Mouse (Mus musculus): ENCODE data around the gene AI597479.

The AI597479 gene

GRCm38 (mm10) chr1:43098031-43098984 lies at the start of gene AI597479, which contains the start of gene Tgfbrap1:
TSS of gene AI597479 (plus strand) at chr1:43098710.
TSS of gene Tgfbrap1 (minus strand) at chr1:43098637.
- peak; percentile 82 for DNase-seq (ENCODE audit: low read depth)

DNA sequence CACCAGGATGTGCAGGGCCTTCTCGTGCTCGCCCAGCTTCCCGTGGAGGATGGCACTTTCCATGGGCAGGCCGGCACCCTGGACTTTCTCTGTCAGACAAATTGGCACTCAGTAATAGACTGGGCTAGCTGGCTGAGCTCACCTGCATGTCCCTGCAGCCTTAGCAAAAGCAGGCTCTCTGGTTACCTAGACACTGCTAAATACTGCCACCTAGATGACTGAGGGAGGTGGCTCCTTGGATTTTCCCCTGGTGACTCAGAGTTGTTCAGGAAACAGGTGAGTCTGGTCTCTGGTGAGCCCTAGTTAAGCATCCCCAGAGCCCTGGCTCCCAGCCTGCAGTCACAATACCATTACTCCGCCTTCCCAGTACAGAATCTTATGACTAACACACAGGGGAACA lies 46.6 kb upstream of the AI597479 start:
- DNase-seq (ENCODE audit: low read depth): no peak

- DNase-seq (ENCODE audit: low read depth): peak; percentile 20
These were observed 32.7 kb upstream of the AI597479 start for GRCm38 (mm10) chr1:43065615-43066310.

DNA sequence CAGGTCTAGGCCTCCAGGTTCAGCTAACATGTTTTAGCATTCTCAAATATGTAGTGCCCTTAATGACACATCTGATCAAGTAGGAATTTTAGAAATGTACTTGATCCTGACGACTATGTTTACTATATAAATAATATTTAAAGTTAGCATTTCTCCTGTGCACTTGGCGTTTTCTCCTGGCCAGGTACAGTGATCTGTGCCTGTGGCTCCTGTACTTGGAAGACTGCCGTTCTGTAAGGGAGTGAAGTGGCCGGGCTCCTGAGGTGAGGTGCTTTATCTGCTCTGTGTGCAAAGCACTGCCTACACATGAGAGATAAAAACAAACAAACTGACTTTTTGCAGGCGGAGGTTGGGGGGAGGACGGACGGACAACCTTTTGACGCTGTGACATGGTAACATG lies 31.9 kb upstream of the AI597479 start:
- no peak for DNase-seq (ENCODE audit: low read depth)

DNA sequence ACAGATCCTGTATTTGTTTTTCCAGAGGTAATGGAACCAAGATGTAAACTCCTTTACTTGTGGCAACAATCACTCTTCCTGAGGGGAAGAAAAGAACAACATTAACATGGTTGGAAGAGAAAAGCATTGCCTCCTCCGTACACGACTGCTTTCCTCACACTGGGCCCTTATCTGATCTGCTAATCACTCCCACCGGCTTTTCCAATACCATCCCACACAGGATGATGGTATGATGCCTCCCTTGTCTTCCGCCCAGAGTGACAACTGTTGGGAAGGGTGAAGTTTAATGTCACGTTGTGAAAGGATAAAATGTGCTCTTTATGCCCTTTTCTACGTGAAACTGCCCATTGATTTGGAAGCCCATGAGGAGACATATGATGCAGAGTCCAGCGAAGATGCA lies 31.0 kb upstream of the AI597479 start:
- no peak for DNase-seq (ENCODE audit: low read depth)

- no peak for DNase-seq (ENCODE audit: low read depth)
These were observed 27.8 kb upstream of the AI597479 start for GRCm38 (mm10) chr1:43070726-43071125.

DNA sequence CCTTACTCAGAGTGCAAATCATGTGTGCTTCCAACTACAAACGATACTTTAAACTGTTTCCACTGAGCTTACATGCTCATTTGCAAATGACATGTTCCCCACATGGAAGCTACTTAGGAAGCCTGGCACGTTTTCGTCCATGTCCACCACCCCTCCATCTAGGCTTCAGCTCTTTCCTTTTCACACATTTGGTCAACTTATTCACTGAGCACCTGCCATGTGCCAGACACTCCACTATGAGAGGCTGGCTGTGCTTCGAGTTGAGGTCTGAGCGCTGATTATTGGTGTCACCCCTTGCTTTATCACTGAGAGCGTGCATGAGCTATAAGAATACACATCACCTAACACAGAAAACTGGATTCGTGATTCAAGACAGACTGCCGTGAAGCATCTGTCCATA lies 26.5 kb upstream of the AI597479 start:
- no peak for DNase-seq (ENCODE audit: low read depth)

DNA sequence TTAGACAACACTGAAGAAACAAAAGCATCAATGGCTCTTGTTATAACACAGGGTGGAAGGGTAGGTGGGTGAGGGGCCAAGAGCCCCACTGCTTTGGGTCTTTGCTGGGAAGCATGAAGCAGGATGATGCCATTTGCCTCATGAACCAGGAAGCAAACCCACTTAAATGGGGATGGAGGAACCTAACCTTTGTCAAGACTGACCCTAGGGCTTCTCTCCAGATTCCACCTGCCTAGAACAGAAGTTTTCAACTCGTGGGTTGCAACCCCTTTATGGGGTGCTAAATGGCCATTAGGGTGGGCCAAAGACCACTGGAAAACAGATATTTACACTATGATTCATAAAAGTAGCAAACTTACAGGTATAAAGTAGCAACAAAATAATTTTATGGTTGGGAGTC lies 25.9 kb upstream of the AI597479 start:
- DNase-seq (ENCODE audit: low read depth): no peak

- DNase-seq (ENCODE audit: low read depth): no peak
These were observed 23.7 kb upstream of the AI597479 start for GRCm38 (mm10) chr1:43074791-43075190.

DNA sequence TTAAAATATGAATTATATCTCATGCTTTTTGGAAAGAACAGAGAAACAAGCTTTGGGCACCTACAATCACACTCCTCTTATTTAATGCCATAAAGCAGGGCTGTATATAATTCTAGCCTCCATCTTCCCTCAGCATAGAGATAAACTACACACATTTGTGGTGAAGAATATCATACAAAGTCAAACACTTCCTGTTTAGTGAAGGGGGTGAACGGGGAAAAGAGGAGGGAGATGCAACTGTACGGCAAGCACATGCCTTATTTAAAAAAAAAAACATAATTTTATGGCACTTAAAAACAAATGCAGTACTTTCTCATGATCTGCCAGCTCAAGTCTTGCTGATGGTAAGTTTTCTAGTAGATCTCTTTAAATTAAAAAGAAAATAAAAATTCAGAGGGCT lies 20.4 kb upstream of the AI597479 start:
- DNase-seq (ENCODE audit: low read depth): no peak

DNA sequence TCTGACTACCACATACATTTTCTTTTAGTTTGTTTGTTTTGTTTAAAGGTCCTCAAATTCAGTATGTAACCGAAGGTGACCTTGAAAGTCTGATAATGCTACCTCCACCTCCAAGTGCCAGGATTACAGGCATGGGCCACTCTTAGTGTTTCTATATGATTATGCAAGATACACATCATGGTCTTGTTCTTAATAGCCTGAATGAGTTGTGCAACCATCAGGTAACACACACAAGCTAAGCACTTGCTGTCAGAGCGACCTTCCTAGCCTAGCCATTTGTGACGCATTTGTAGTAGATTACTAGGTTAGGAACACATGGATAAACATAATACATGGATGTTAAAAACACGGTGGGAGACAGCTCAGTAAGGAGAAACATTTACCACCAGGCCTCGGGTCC lies 15.6 kb upstream of the AI597479 start:
- no peak for DNase-seq (ENCODE audit: low read depth)

DNA sequence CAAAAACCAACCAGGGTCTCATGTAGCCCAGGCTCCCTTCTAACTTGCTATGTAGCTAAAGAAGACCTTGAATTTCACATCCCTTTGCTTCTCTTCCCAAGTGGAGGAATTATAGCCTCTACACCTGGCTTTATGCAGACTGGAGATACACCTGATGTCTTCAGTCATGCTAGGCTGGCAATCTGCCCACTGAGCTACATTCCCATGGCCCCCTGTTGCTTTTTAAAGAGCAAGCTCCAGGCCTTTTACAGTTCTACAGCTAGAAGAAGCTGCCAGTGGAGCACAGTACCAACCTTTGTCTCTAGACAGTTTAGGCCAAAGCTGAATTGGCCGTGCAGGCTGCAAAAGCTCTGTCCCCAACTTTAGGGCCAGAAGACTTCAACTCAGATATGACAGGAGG lies 8.1 kb upstream of the AI597479 start:
- DNase-seq (ENCODE audit: low read depth): no peak

DNA sequence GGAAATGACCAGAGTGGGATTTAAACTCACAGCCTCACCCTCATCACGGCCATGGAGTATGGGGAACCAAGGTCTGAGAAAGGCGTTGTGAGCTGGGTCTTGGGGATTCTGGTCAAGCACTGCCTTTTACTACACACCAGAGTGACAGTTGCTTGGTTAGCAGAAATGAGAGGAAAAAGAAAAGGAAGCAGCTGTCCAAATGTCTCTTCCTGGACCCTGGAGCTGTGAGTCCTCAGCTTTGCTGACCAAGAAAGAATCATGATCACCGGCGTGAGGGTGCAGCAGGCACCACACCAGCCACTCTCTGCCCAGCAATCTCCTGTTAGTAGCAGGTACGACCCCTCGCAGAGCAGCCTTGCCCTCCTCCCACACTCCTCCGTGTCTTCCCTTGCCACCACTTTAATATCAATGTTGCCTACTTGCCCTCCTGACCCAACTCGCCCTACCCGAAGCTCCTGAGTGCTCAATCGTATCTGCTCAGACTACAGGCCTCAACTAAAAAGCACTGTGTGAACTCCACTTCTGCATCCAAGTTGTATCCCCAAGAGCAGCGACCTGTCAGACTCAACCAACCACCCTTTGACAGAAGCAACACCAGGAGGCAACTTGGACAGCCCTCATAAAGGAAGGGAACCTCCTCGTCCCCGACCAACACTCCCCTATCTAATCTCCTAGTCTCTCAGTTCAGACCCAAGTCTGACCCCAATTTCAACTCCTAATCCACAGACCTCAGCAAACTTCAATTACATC lies 7.0 kb upstream of the AI597479 start:
- no peak for DNase-seq (ENCODE audit: low read depth)

DNA sequence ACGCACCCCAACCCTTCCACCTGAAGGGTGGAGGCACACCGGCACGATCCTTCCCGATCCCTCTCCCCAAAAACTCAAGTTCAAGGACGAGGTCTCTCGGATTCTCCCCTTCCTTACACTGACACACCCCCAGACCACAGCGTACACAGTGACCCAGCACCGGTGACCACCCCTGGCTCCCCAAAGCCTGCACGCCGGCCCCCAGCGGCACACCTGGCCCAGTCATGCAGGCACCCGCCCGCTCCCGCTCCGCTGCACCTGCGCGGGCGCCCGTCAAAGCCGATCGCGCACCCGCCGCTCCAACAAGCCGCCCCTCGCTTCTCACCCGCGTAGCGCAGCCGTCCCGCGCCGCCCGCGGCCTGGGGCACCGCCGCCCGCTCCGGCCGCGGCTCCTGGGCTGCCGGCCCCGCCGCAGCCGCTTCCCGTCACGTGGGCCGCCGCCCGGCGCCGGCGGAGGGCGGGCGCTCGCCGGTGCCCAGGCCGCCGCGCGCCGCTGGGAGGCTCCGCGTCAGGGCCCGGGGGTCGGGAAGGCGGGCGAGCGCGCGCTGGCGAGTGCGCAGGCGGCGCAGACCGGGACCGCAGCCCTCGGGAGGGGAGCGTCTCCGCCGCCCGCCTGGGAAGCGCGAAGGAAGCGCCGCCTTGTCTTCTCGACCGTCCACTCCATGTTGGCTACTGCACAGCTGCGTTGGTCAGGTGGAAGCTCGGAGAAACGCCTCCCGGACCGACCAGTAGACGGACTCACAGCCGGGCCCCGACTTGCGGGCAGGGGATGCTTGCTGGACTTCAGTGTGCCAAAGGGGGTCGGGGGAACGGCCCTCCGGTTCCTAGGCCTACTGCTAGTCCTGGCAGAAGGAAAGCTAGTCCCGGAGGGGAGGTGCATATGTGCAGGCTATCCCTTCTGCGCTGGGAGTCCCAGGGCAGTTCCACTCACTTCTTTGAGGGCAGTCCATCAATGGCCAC lies 6.2 kb upstream of the AI597479 start:
- no peak for DNase-seq (ENCODE audit: low read depth)

DNA sequence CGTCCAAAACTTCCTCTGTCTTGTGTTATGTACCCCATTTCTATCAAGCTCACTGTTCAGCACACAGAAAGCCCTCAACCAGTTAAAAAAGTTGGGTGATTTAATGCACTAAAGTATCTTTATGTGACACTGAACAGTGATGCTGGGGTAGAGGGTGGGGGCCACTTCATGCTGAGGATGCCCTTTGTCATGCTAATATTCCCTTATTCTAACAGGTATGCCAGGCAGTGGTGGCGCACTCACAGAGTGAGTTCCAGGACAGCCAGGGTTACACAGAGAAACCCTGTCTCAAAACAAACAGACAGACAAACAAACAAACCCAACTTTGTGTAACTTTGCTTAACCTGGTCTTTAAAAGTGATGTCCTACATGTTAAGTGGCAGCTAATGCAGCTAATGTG lies 4.3 kb upstream of the AI597479 start:
- no peak for DNase-seq (ENCODE audit: low read depth)

DNA sequence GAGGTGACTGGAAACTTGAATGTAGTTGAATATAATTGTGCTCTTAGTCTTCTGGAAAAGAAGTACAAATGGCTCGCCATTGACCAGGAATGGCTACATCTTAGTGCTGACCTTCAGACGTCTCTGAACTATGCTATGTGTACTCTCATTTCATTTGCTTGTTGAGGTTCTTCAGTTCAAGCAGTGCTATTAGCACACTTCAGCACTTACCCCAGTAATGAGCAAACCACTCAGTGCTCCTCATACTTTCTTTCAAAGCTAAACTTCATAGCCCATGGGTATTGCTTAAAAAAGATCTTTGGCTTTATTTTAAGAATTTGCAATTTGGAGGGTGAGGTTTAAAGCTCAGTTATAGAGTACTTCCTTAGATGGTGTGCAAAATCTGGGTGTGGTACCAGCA lies 10.2 kb downstream of the AI597479 start:
- DNase-seq (ENCODE audit: low read depth): no peak

DNA sequence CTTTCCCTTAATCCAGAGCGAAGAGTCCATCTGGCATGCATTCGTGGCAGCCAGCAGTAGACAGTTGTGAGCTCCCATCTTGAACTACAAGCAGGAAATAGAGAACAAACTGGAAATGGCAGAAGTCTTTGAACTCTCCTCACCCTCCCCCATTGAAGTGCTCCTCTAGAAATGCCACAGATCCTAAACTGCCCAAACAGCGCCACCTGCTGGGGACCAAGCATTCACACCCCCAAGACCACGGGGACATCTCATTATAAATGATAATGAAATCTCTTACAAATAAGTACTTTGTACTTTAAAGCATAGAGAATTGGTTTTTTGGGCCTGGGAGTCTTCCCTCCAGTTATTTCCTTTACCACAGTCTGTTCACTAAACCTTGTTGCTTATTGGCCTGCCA lies 12.0 kb downstream of the AI597479 start:
- peak; percentile 60 for DNase-seq (ENCODE audit: low read depth)

DNA sequence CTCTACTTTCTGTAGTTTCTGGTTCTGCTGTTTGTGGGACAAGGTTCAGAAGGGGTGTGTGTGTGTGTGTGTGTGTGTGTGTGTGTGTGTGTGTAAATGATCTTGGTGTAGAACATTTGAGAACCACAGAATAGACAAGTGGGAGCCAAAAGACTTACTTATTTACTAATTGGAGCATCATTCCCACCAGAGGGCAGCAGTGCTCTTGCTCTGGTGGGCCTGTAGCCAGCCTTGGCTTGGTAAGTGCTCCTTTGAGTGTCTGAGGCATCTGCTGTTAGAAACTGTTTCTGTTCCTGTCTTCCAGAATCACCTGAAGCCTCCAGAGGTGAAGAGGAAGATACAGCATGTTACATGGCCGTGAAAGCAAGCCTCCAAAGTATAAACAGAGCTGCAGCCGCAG lies 14.4 kb downstream of the AI597479 start:
- peak; percentile 42 for DNase-seq (ENCODE audit: low read depth)

DNA sequence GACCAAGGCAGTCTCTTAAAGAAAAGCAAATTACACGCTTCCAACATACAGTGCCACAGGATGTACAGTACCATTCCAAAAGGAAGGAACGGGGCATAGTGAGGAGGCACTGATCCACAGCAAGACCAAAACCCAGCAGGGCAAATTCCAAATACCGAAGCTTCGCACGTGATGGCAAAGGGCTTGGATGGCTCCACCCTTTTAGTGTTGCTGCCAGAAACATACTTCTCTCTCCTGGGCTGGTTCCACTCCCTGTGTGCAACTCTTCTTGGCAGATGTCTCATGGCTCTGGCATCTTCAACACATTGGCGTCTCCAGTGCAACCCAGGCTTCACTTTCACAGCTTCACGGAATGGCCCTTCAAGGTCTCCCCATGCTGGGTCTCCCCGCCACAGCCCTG lies 18.9 kb downstream of the AI597479 start:
- no peak for DNase-seq (ENCODE audit: low read depth)

DNA sequence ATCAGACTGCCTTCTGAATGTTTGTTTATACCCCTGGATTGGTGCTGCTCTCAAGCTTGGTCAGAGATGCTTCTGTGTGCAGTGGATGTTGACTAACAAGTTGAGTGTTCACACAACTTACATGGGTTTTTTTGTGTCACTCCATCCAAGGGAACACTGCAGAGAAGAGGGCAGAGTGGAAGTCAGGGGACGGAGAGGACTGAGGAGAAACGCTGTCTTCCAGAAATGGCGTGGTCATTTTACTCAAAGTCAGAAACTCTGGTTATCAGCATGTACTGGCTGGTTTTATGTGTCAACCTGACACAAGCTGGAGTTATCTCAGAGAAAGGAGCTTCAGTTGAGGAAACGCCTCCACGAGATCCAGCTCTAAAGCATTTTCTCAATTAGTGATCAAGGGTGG lies 22.4 kb downstream of the AI597479 start:
- no peak for DNase-seq (ENCODE audit: low read depth)

GRCm38 (mm10) chr1:43122616-43123015 lies 24.1 kb downstream of the AI597479 start:
- DNase-seq (ENCODE audit: low read depth): no peak

All from c-Kit-positive CD71-positive TER-119-negative erythroid progenitor cells, embryonic 14.5 days (primary cell).